Mouse (Mus musculus): ENCODE measurements around the gene Mdfi. TPM values are rescaled to one million over a fixed set of nuclear protein-coding genes. Genes with fewer than 3 reads are reported as not detected.
"Not testable (repeated sequence)": the region's sequence is repeated elsewhere in the genome, so short reads cannot be mapped to it uniquely, and the experiment has no call there.

The Mdfi gene
- polyA plus RNA-seq, 1 experiment from 2014 or later: 35.9 TPM

DNA sequence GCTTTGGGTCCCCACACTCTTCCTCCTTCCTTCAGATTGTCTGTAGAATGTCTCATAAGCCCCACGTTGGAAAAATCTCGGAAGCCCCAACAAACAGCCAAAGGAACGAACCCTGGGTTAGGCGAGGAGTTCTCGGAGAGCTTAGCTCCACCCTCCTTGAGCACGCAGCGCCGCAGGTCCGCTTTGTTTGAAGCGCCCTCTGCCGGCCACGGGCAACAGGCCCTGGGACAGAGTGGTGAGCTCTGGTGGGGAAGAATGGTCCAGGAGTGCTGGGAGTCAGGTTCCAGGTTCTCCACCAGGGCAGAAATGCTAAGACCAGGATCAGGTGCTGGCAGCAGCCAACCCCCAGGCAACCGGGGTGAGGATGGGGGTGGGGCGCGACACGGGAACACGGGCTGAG lies 30.0 kb upstream of the Mdfi start:
- Histone ChIP-seq H3K4me1 (peaks cover 22% of the 10 kb centered on the region), H3K4me3 (no peak overlapping the region), H3K4me2 (peak overlapping the region; percentile 43), H3K27ac (no peak overlapping the region), H3K36me3 (peaks cover 24% of the 10 kb centered on the region), H3K9ac (0 out of 2 replicates have a peak overlapping the region, but pooled peaks have one; percentile 49), H3K27me3 (no peaks in the 10 kb centered on the region), H3K9me3 (no peaks in the 10 kb centered on the region)
- 3% methylated on average over 17 of the region's 17 CpGs for WGBS
- peak; percentile 75 for ATAC-seq (ENCODE audit: insufficient number of reproducible peaks, insufficient read depth, low FRiP score, low TSS enrichment, low read depth)

DNA sequence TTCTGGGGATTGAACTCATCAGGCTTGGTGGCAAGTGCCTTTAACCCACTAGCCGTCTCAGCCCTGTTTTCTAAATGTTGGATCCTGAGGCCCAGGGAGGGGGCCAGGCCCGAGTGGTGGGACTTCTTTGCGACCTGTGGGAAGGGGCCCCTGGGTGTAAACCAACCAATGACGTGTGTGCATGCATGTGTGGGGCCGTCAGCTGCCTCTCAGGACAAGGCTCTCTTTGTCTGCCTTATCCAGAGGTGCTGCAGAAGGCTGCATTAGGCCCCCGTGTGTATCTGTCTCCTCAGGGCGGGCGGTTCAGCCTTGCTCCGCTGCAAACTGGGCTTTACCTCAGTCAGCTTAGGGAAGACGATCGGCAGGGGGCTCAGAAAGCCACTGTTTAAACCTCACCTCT lies 28.9 kb upstream of the Mdfi start:
- WGBS: 14% methylated on average over 11 of the region's 11 CpGs
- Histone ChIP-seq H3K27me3 (no peaks in the 10 kb centered on the region), H3K36me3 (peaks cover 14% of the 10 kb centered on the region), H3K9ac (no peak overlapping the region), H3K4me1 (peaks cover 22% of the 10 kb centered on the region), H3K4me2 (0 out of 2 replicates have a peak overlapping the region, but pooled peaks have one; percentile 17), H3K27ac (peak overlapping the region; percentile 29), H3K9me3 (no peaks in the 10 kb centered on the region), H3K4me3 (no peak overlapping the region)
- ATAC-seq (ENCODE audit: insufficient number of reproducible peaks, insufficient read depth, low FRiP score, low TSS enrichment, low read depth): 0 out of 2 replicates have a peak, but pooled peaks have one; percentile 16

DNA sequence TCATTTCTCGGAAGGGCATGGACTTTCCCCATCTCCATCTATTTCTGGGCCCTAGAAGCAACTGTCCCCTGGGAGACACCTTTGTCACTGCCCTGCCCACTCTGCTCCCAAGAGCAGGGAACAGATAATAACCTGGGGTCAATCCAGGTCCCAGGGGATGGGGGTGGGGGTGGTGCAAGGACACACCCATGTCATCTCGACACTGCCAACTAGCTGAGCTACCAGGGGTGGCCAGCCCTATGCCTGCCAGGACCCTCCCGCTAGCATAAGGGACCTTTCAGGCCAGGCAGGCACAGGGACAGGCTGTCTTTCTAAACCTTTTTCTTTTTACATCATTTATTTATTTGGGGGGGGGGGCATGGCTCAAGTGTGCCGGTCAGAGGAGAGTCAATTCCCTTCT lies 28.5 kb upstream of the Mdfi start:
- 55% methylated on average over 4 of the region's 4 CpGs for WGBS
- Histone ChIP-seq H3K4me3 (no peak overlapping the region), H3K4me1 (peaks cover 22% of the 10 kb centered on the region), H3K27me3 (no peaks in the 10 kb centered on the region), H3K9me3 (0 out of 2 replicates have a peak, but pooled peaks cover under 1% of the 10 kb centered on the region), H3K27ac (no peak overlapping the region), H3K4me2 (0 out of 2 replicates have a peak overlapping the region, but pooled peaks have one; percentile 17), H3K9ac (no peak overlapping the region), H3K36me3 (peaks cover 10% of the 10 kb centered on the region)
- no peak for ATAC-seq (ENCODE audit: insufficient number of reproducible peaks, insufficient read depth, low FRiP score, low TSS enrichment, low read depth)

DNA sequence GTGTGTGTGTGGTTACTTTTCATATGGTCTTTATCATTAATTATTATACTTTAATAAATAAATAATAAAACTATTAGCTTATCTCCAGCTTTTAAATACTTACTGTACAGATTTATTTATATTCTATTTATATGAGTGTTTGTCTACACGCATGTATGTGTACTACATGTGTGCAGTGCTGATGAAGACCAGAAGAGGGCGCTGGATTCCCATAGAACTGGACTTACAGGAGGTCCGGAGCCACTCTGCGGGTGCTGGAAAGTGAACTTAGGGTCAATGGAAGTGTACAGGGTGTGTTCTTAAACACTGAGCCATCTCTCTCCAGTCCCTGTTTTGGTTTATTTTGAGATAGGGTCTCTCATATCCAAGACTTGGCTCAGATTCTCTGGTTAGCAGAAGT lies 21.1 kb upstream of the Mdfi start:
- Histone ChIP-seq H3K36me3 (no peaks in the 10 kb centered on the region), H3K4me2 (no peak overlapping the region), H3K4me3 (no peak overlapping the region), H3K27me3 (no peaks in the 10 kb centered on the region), H3K9ac (no peak overlapping the region), H3K27ac (no peak overlapping the region), H3K4me1 (peaks cover 17% of the 10 kb centered on the region), H3K9me3 (peaks cover 4% of the 10 kb centered on the region; the same call in 1 of the 2 replicates)
- ATAC-seq (ENCODE audit: insufficient number of reproducible peaks, insufficient read depth, low FRiP score, low TSS enrichment, low read depth): no peak
- WGBS: 80% methylated on average over 4 of the region's 4 CpGs

DNA sequence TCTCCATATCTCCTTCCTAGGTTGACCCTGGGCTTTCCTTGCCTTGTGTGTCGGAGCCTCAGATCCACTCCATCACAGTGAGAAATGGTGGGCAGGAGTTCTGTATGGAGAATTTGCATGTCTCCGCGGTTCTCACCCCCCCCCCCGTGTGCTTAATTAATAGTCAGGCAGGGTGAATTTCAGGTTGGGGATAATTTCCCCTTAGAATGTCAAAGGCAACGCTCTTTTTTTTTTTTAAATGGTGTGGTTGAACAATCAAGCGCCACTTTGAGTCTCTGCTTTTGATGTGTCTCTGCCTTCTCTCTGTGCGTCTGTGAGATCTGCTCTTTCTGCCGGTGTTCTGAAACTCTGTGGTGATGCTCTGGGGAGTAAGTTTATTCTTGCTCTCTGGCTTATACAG lies 20.4 kb upstream of the Mdfi start:
- ATAC-seq (ENCODE audit: insufficient number of reproducible peaks, insufficient read depth, low FRiP score, low TSS enrichment, low read depth): no peak
- H3K36me3 ChIP-seq: no peaks in the 10 kb centered on the region
- no peaks in the 10 kb centered on the region for H3K27me3 ChIP-seq
- WGBS: 75% methylated on average over 8 of the region's 8 CpGs
- H3K27ac ChIP-seq: no peak overlapping the region
- no peak overlapping the region for H3K4me3 ChIP-seq
- peaks cover 4% of the 10 kb centered on the region; the same call in 1 of the 2 replicates for H3K9me3 ChIP-seq
- H3K9ac ChIP-seq: no peak overlapping the region
- peaks cover 13% of the 10 kb centered on the region for H3K4me1 ChIP-seq
- no peak overlapping the region for H3K4me2 ChIP-seq

DNA sequence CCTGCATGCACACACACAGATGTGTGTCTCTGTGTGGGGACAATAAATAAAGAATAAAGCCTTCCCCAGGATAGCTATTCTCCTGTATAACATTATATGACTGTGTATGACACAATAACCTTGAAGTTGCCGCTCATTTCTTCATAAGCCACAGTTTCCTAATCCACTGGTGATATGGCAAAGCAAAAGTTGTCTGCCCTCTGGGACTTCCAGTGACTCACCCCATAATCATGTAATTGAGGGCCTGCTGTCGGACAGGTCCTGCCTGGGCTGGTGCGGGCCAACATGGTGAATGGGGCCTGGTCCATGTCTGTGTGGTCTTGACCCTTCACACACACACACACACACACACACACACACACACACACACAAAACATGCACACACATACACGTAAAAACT lies 19.3 kb upstream of the Mdfi start:
- Histone ChIP-seq H3K4me1 (peaks cover 17% of the 10 kb centered on the region), H3K4me2 (no peak overlapping the region), H3K36me3 (no peaks in the 10 kb centered on the region), H3K9me3 (peaks cover 4% of the 10 kb centered on the region; the same call in 1 of the 2 replicates), H3K9ac (no peak overlapping the region), H3K4me3 (no peak overlapping the region), H3K27ac (no peak overlapping the region), H3K27me3 (no peaks in the 10 kb centered on the region)
- no peak for ATAC-seq (ENCODE audit: insufficient number of reproducible peaks, insufficient read depth, low FRiP score, low TSS enrichment, low read depth)
- 85% methylated on average over 4 of the region's 4 CpGs for WGBS

DNA sequence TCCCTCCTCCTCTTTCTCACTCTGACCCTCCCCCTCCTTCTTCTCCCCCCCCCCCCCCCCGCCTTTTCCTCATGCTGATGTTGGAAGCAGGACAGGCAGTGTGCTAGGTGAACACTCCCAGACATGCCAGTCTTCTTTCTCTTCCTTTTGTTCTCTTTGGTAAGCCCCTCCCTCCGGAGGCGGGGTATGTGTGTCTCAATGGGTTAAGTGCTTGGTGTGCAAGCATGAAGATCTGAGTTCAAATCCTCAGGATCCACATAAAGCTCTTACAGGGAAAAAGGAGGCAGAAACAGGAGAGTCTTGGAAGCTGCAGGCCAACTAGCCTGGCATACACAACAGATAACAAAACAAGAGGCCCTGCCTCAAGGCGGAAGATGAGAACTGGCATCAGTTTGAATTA lies 18.8 kb upstream of the Mdfi start:
- 93% methylated on average over 3 of the region's 4 CpGs for WGBS

DNA sequence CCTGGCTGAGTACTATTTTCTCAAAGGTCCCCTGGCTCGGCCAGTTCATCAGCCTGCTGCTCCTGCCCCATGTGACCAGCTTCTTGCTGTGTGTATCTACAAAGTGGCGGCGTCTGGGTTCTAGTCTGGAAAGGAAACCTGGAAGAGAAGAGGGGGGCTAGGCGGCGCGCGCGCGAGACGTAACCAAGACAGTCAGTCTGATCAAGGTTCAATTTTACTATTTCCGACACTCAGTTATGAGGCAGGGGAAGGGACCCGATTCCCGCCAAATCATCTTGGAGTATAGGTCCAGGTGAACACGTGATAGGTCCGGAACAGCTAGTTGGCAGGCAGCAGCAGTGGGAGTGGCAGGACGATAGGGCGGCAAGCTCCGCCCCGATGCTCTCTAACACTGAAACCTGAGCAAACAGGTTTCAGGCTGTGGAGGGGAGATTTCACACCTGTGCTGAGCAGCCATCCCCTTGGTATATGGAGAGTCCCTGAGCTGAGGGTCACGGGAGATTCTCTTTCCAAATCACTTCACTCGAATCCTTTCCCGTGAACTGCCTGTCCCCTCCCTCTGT lies 17.4 kb upstream of the Mdfi start:
- H3K27me3 ChIP-seq, H3K27ac ChIP-seq, H3K36me3 ChIP-seq, H3K9me3 ChIP-seq: not testable (repeated sequence)
- 0 out of 2 replicates have a peak, but pooled peaks have one; percentile 12 for ATAC-seq (ENCODE audit: insufficient number of reproducible peaks, insufficient read depth, low FRiP score, low TSS enrichment, low read depth)
- Histone ChIP-seq H3K4me2 (peak overlapping the region; percentile 57), H3K4me1 (peaks cover 17% of the 10 kb centered on the region), H3K4me3 (peak overlapping the region; percentile 28), H3K9ac (peak overlapping the region; percentile 54)
- 10% methylated on average over 22 of the region's 22 CpGs for WGBS

More for the DNA sequence above, 18.8 kb upstream of the Mdfi start:
- Histone ChIP-seq H3K27ac (no peak overlapping the region), H3K27me3 (no peaks in the 10 kb centered on the region), H3K9ac (no peak overlapping the region), H3K4me1 (peaks cover 17% of the 10 kb centered on the region), H3K4me2 (no peak overlapping the region), H3K9me3 (peaks cover 4% of the 10 kb centered on the region; the same call in 1 of the 2 replicates), H3K4me3 (no peak overlapping the region), H3K36me3 (no peaks in the 10 kb centered on the region)
- no peak for ATAC-seq (ENCODE audit: insufficient number of reproducible peaks, insufficient read depth, low FRiP score, low TSS enrichment, low read depth)

DNA sequence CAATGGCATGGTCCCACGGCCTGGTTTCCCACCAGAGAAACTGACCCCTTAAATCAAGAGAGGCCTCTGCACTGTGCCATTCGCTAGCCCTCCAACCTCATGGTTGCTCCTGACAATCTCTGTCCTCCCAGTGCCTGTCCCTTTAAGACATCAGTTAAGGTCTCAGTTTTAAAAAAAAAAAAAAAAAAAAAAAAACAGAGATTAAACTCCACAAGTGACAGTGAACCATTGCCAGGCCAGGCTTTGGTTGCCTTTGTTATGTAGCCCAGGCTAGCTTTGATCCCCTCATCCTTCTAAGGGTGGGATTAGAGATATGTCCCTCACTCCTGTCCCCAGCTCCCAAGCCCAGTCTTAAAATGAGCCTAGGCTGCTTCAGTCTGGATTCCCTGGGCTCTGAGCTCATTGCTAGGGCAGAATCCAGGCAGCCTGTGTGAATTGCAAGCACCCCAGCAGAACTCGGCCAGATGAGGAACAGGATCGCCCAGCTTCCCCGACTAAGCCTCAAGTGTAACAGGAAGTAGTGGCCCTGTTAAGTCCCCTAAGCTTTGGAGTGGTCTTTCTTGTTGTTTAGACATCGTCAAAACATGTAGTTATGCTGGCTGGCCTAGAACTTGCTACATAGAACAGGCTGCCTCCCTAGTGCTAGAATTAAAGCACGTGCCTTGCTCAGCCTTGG lies 16.3 kb upstream of the Mdfi start:
- no peaks in the 10 kb centered on the region for H3K36me3 ChIP-seq
- WGBS: 76% methylated on average over 7 of the region's 7 CpGs
- H3K4me3 ChIP-seq: no peak overlapping the region
- H3K9me3 ChIP-seq: no peaks in the 10 kb centered on the region
- no peak for ATAC-seq (ENCODE audit: insufficient number of reproducible peaks, insufficient read depth, low FRiP score, low TSS enrichment, low read depth)
- no peak overlapping the region for H3K4me2 ChIP-seq
- no peak overlapping the region for H3K9ac ChIP-seq
- peaks cover 17% of the 10 kb centered on the region for H3K4me1 ChIP-seq
- H3K27ac ChIP-seq: no peak overlapping the region
- H3K27me3 ChIP-seq: no peaks in the 10 kb centered on the region

DNA sequence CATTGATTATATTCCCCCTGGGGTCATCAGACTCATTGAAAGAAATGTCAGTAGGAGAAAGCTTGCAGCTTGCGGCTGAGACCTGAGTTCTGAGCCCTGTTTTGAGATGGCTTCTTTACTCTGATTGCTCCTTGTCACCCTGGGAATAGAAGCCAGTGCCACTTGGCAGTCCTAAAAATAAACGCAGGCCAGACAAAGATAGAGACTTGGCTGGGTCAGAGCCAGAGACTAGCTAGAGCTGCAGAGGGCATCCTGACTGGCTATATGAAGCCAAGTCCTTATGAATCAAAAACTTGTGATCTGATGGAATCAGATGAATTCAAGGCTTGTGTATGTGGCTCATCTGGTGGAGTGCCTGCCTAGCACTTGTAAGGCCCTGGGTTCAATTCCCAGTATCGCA lies 15.5 kb upstream of the Mdfi start:
- Histone ChIP-seq H3K4me2 (no peak overlapping the region), H3K36me3 (no peaks in the 10 kb centered on the region), H3K27me3 (no peaks in the 10 kb centered on the region), H3K9ac (no peak overlapping the region), H3K27ac (no peak overlapping the region), H3K4me1 (peaks cover 17% of the 10 kb centered on the region), H3K9me3 (no peaks in the 10 kb centered on the region), H3K4me3 (no peak overlapping the region)
- ATAC-seq (ENCODE audit: insufficient number of reproducible peaks, insufficient read depth, low FRiP score, low TSS enrichment, low read depth): no peak
- 75% methylated on average over 3 of the region's 3 CpGs for WGBS

DNA sequence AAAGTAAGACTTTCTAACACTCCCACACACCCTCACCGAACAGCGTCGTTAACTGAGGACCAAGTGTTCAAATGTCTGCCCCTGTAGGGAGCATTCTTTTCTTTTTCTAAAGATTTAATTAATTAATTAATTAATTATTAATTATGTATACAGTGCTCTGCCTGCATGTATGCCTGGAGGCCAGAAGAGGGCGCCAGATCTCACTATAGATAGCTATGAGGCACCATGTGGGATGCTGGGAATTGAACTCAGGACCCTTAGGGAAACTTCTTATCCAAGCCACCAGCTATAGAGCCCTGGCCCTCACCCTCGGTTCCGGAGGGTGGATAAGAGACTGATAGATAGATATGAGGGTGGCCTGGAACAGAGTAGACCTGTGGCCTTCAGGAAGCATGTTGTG lies 13.5 kb upstream of the Mdfi start:
- H3K27me3 ChIP-seq: no peaks in the 10 kb centered on the region
- WGBS: 87% methylated on average over 6 of the region's 6 CpGs
- ATAC-seq (ENCODE audit: insufficient number of reproducible peaks, insufficient read depth, low FRiP score, low TSS enrichment, low read depth): no peak

DNA sequence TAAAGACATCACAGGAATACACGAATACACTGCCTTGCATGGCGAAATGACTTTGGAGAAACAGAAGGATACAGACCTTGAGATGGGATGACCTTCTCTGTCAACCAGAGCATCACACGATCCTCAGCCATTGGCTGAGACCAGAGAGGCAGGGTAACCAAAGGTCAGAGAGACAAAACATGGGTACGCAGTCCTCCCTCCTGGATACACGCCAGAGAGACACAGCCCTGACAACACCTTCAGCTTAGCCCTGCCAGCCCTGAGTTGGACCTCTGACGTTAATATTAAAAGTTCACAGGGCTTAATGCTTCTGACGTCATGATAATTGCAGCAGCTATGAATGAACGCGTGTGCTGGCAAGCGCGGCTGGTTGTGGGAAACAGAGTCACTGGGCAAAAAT lies 11.1 kb upstream of the Mdfi start:
- H3K4me2 ChIP-seq: no peak overlapping the region
- WGBS: 79% methylated on average over 11 of the region's 11 CpGs
- H3K4me3 ChIP-seq: no peak overlapping the region
- H3K27me3 ChIP-seq: no peaks in the 10 kb centered on the region
- H3K9ac ChIP-seq: no peak overlapping the region
- H3K9me3 ChIP-seq: no peaks in the 10 kb centered on the region
- H3K36me3 ChIP-seq: no peaks in the 10 kb centered on the region
- ATAC-seq (ENCODE audit: insufficient number of reproducible peaks, insufficient read depth, low FRiP score, low TSS enrichment, low read depth): no peak
- 0 out of 2 replicates have a peak, but pooled peaks cover 7% of the 10 kb centered on the region for H3K4me1 ChIP-seq
- no peak overlapping the region for H3K27ac ChIP-seq

More for the DNA sequence above, 13.5 kb upstream of the Mdfi start:
- no peak overlapping the region for H3K4me3 ChIP-seq
- no peaks in the 10 kb centered on the region for H3K36me3 ChIP-seq
- H3K9ac ChIP-seq: no peak overlapping the region
- peaks cover 17% of the 10 kb centered on the region for H3K4me1 ChIP-seq
- H3K9me3 ChIP-seq: no peaks in the 10 kb centered on the region
- no peak overlapping the region for H3K27ac ChIP-seq
- H3K4me2 ChIP-seq: no peak overlapping the region

Data from embryonic facial prominence, embryonic 13.5 days (tissue).